Mouse (Mus musculus) lung, embryonic 15.5 days (tissue): ENCODE measurements around the gene Gm9789. TPM values are rescaled to one million over a fixed set of nuclear protein-coding genes. Genes with fewer than 3 reads are reported as not detected.
"Not testable (repeated sequence)": the region's sequence is repeated elsewhere in the genome, so short reads cannot be mapped to it uniquely, and the experiment has no call there.

Experiments
- ATAC-seq: fragments of 200-750 bp; cut with Nextera tagmentation; 2 replicates; pipeline ENCODE4 v1.8.0; 2017; ENCODE audit warnings: moderate number of reproducible peaks, borderline replicate concordance; ENCODE audit not compliant: low FRiP score, low TSS enrichment; ENCODE audit errors: extremely low read depth
- H3K27ac ChIP-seq: fragments of 300-500 bp; sonication (generic); 2 replicates; pipeline ENCODE4 v1.5.1; 2015; ENCODE audit warnings: moderate library complexity, mild to moderate bottlenecking, inconsistent platforms
- H3K27me3 ChIP-seq: fragments of 300-500 bp; sonication (generic); 2 replicates; pipeline ENCODE4 v1.6.1; 2015; ENCODE audit warnings: inconsistent platforms
- H3K36me3 ChIP-seq: fragments of 300-500 bp; sonication (generic); 2 replicates; pipeline ENCODE4 v1.6.1; 2015; ENCODE audit warnings: inconsistent platforms
- H3K4me1 ChIP-seq: fragments of 300-500 bp; sonication (generic); 2 replicates; pipeline ENCODE4 v1.6.1; 2015; ENCODE audit warnings: inconsistent platforms
- H3K4me2 ChIP-seq: fragments of 300-500 bp; sonication (generic); 2 replicates; pipeline ENCODE4 v1.6.1; 2015; ENCODE audit warnings: inconsistent platforms, mild to moderate bottlenecking, moderate library complexity
- H3K4me3 ChIP-seq: fragments of 300-500 bp; sonication (generic); 2 replicates; pipeline ENCODE4 v1.5.1; 2015; ENCODE audit warnings: mild to moderate bottlenecking, inconsistent platforms
- H3K9ac ChIP-seq: fragments of 300-500 bp; sonication (generic); 2 replicates; pipeline ENCODE4 v1.6.1; 2015; ENCODE audit warnings: inconsistent platforms
- H3K9me3 ChIP-seq: fragments of 300-500 bp; sonication (generic); 2 replicates; pipeline ENCODE4 v1.6.1; 2016; ENCODE audit warnings: inconsistent platforms
- WGBS: fragments of 180-500 bp; shearing (Covaris S2); methylation state at CpG from one replicate; pipeline ENCODE4 v1.1.7; 2015; 5-methylcytosine and 5-hydroxymethylcytosine counted together
- polyA plus RNA-seq: library from polyadenylated mRNA; unstranded; fragments of >200 nt; fragmentation: Nextera tagmentation; extraction: Ambion mirVana; gene quantifications from 2 replicates; pipeline ENCODE4 v1.2.1, GENCODE M21; 2015

Gene Gm9789
- not detected in 2 replicates for polyA plus RNA-seq

DNA sequence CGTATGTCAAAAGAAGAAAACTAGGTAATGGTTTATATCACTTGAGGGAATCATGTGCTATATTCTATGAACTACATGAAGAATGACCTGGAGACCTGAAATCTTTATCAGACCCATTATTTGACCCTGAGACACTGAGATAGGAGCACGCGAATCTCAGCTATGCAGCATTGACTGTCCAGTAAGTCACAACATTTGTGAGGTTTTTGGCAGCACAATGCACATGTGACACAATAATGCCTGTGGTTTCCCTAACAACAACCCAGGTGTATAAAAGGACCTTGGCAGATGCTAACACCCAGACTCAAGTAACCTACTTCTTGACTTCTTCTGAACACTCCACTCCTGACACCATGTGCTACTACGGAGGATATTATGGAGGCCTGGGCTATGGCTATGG is at the start of gene Gm9789:
TSS of gene Gm9789 (plus strand) at position 301 of the 400 bp plus-strand sequence.
- no peaks in the 10 kb centered on the region for H3K36me3 ChIP-seq
- no peak within 1 kb of the TSS for H3K4me3 ChIP-seq
- no peaks in the 10 kb centered on the region for H3K27me3 ChIP-seq
- H3K9ac ChIP-seq, result no peak within 1 kb of the TSS
- no peak within 1 kb of the TSS for H3K27ac ChIP-seq
- no peak within 1 kb of the TSS for H3K4me2 ChIP-seq
- H3K9me3 ChIP-seq, result no peaks in the 10 kb centered on the region
- H3K4me1 ChIP-seq, result no peaks in the 10 kb centered on the region
- no peak for ATAC-seq
- whole genome bisulfite sequencing, result 84% methylated on average over 4 of the region's 4 CpGs

- Histone ChIP-seq H3K4me2 (no peak within 1 kb of the TSS), H3K9me3 (no peaks in the 10 kb centered on the region), H3K36me3 (no peaks in the 10 kb centered on the region), H3K27me3 (no peaks in the 10 kb centered on the region), H3K27ac (no peak within 1 kb of the TSS), H3K9ac (no peak within 1 kb of the TSS), H3K4me1 (no peaks in the 10 kb centered on the region), H3K4me3 (no peak within 1 kb of the TSS)
- WGBS, result 93% methylated on average over 1 of the region's 1 CpGs
- ATAC-seq, result no peak
Observed at GRCm38 (mm10) chr16:89140551-89140950, 17.2 kb upstream of the Gm9789 start, which contains the start of gene Gm6358. Gm6358 (plus strand) TSS chr16:89140851.

GRCm38 (mm10) chr16:89150786-89151185 is 7.0 kb upstream of the Gm9789 start, which contains the start of gene Gm10061:
Gm10061 (plus strand) TSS chr16:89151086.
- WGBS, result 94% methylated on average over 1 of the region's 1 CpGs
- H3K27me3 ChIP-seq, result no peaks in the 10 kb centered on the region

DNA sequence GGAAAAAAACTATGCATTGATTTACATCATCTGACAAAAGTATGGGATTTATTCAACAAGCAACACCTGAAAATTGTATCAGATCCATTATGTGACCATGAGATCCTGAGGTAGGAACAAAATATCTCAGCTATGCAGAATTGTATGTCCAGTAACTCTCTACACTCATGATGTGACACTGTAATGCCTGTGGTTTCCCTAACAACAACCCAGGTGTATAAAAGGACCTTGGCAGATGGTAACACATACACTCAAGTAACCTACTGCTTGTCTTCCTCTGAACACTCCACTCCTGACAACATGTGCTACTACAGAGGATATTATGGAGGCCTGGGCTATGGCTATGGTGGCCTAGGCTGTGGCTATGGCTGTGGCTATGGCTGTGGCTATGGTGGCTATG is 11.4 kb downstream of the Gm9789 start, which contains the start of gene Gm7735:
TSS of gene Gm7735 (plus strand) at position 301 of the 400 bp plus-strand sequence.
- not testable (repeated sequence) for H3K36me3 ChIP-seq, H3K9ac ChIP-seq, H3K27ac ChIP-seq, ATAC-seq, H3K27me3 ChIP-seq, H3K4me2 ChIP-seq, H3K4me3 ChIP-seq, H3K9me3 ChIP-seq, H3K4me1 ChIP-seq

More at GRCm38 (mm10) chr16:89150786-89151185, 7.0 kb upstream of the Gm9789 start, which contains the start of gene Gm10061:
- Histone ChIP-seq H3K4me2 (no peak within 1 kb of the TSS), H3K9me3 (no peaks in the 10 kb centered on the region), H3K4me1 (no peaks in the 10 kb centered on the region), H3K9ac (no peak within 1 kb of the TSS), H3K36me3 (no peaks in the 10 kb centered on the region), H3K27ac (no peak within 1 kb of the TSS), H3K4me3 (no peak within 1 kb of the TSS)
- ATAC-seq, result no peak

- Histone ChIP-seq H3K36me3 (no peaks in the 10 kb centered on the region), H3K27me3 (no peaks in the 10 kb centered on the region), H3K9ac (no peak within 1 kb of the TSS), H3K27ac (no peak within 1 kb of the TSS), H3K4me1 (no peaks in the 10 kb centered on the region), H3K4me2 (no peak within 1 kb of the TSS), H3K9me3 (no peaks in the 10 kb centered on the region), H3K4me3 (no peak within 1 kb of the TSS)
- WGBS, result 67% methylated on average over 2 of the region's 2 CpGs
- no peak for ATAC-seq
Observed at GRCm38 (mm10) chr16:89174435-89174834, 16.7 kb downstream of the Gm9789 start, which contains the start of gene 1110057P08Rik. 1110057P08Rik (plus strand) TSS chr16:89174735.

DNA sequence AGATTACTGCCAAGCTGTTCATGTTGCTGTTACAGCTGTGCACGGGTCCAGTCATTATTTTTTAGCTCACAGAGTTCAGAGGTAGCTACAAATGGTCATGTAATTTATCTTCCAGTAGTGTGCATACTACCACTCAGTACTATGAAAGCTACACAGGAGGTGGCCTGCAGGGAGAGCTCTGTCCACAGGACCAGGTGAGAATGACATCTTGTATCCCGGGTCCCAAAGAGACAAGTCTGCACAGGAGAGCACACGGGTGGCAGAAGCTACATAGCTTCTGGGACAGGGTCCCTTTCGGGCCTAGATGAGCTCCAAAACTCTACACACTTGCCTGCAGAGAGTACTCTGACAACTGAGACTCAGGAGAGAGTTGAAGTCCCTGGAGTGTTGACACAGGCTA is 30.9 kb downstream of the Gm9789 start:
- no peaks in the 10 kb centered on the region for H3K9me3 ChIP-seq
- no peak overlapping the region for H3K27ac ChIP-seq
- H3K4me3 ChIP-seq, result no peak overlapping the region
- H3K9ac ChIP-seq, result no peak overlapping the region
- H3K4me2 ChIP-seq, result no peak overlapping the region
- no peaks in the 10 kb centered on the region for H3K36me3 ChIP-seq
- no peaks in the 10 kb centered on the region for H3K27me3 ChIP-seq
- no peaks in the 10 kb centered on the region for H3K4me1 ChIP-seq
- ATAC-seq, result no peak
- 72% methylated on average over 4 of the region's 4 CpGs for WGBS

GRCm38 (mm10) chr16:89205561-89205960 is 47.8 kb downstream of the Gm9789 start, which contains the start of gene Krtap20-2:
Krtap20-2 (plus strand) TSS chr16:89205861.
- H3K4me3 ChIP-seq, result no peak within 1 kb of the TSS
- H3K4me2 ChIP-seq, result no peak within 1 kb of the TSS
- no peaks in the 10 kb centered on the region for H3K36me3 ChIP-seq
- H3K9ac ChIP-seq, result no peak within 1 kb of the TSS
- ATAC-seq, result no peak
- no peaks in the 10 kb centered on the region for H3K9me3 ChIP-seq
- H3K4me1 ChIP-seq, result no peaks in the 10 kb centered on the region
- H3K27ac ChIP-seq, result no peak within 1 kb of the TSS
- 69% methylated on average over 1 of the region's 1 CpGs for WGBS
- no peaks in the 10 kb centered on the region for H3K27me3 ChIP-seq

Other genes starting within 250 kb of the Gm9789 start
- not detected in 2 replicates for gene Krtap19-9b, start 225.7 kb upstream of the Gm9789 start, polyA plus RNA-seq
- gene Krtap16-3, start 195.1 kb upstream of the Gm9789 start, polyA plus RNA-seq, result not detected in 2 replicates
- gene Krtap22-2, start 147.2 kb upstream of the Gm9789 start, polyA plus RNA-seq, result not detected in 2 replicates
- gene Gm10229, start 142.7 kb upstream of the Gm9789 start, polyA plus RNA-seq, result not detected in 2 replicates
- not detected in 2 replicates for gene Krtap6-1, start 126.3 kb upstream of the Gm9789 start, polyA plus RNA-seq
- gene Gm10228, start 116.5 kb upstream of the Gm9789 start, polyA plus RNA-seq, result not detected in 2 replicates
- gene Krtap6-5, start 110.1 kb upstream of the Gm9789 start, polyA plus RNA-seq, result not detected in 2 replicates
- not detected in 2 replicates for gene 1110025L11Rik, start 94.0 kb upstream of the Gm9789 start, polyA plus RNA-seq
- not detected in 2 replicates for gene Krtap6-3, start 73.9 kb upstream of the Gm9789 start, polyA plus RNA-seq
- not detected in 2 replicates for gene Gm6358, start 17.1 kb upstream of the Gm9789 start, polyA plus RNA-seq
- not detected in 2 replicates for gene Gm10061, start 6.9 kb upstream of the Gm9789 start, polyA plus RNA-seq
- gene Gm7735, start 11.5 kb downstream of the Gm9789 start, polyA plus RNA-seq, result not detected in 2 replicates
- gene 1110057P08Rik, start 16.8 kb downstream of the Gm9789 start, polyA plus RNA-seq, result not detected in 2 replicates
- gene Krtap20-2, start 47.9 kb downstream of the Gm9789 start, polyA plus RNA-seq, result not detected in 2 replicates
- gene Krtap21-1, start 245.9 kb downstream of the Gm9789 start, polyA plus RNA-seq, result not detected in 2 replicates